Mouse (Mus musculus) ovary, adult 2 months (tissue): ENCODE results near the gene Gm8906. TPM values are rescaled to one million over a fixed set of nuclear protein-coding genes. Genes with fewer than 3 reads are reported as not detected.

Experiments used
- polyA plus RNA-seq: library from polyadenylated mRNA; depleted of rRNA; stranded (reverse); fragments of >200 nt; gene quantifications from 2 replicates; pipeline ENCODE4 v1.2.3, GENCODE M21; 2012; rRNA removed

Gm8906 gene
- not detected in 2 replicates for polyA plus RNA-seq

GRCm38 (mm10) chr5:11502385-11502784 lies at the start of gene Gm8906:
Gene Gm8906 (plus strand): TSS chr5:11502685.

Other genes starting within 250 kb of the Gm8906 start
- not detected in 2 replicates for gene Gm8890, start 246.7 kb upstream of the Gm8906 start, polyA plus RNA-seq
- gene Speer1, start 161.2 kb upstream of the Gm8906 start, polyA plus RNA-seq, result not detected in 2 replicates
- gene Gm8897, start 86.3 kb upstream of the Gm8906 start, polyA plus RNA-seq, result not detected in 2 replicates
- not detected in 2 replicates for gene Gm6460, start 92.2 kb downstream of the Gm8906 start, polyA plus RNA-seq
- gene Gm8922, start 179.3 kb downstream of the Gm8906 start, polyA plus RNA-seq, result not detected in 2 replicates